In genomic region chr19:14576311-14576710, GRCm38 (mm10) we compare ENCODE assay signal across 22 mouse cellular contexts. TPM values are rescaled to one million over a fixed set of nuclear protein-coding genes. Genes with fewer than 3 reads are reported as not detected.
DNase-seq lines count a peak whose midpoint lies in the region; ATAC-seq and TF ChIP-seq lines count a peak whose summit lies in the region.
"Had no signal": no experiment of that assay in that cellular context is flagged by ENCODE, and none has a peak within 500 bp of the region (broad histone marks: within the 10 kb centered on the region; RNA-seq: fewer than 3 reads in every experiment).

No protein-coding gene starts in this region.

- no peak overlapping the region for H3K4me2 ChIP-seq in liver, postnatal 0 days (ENCODE audit: low read depth, low read length)
- H3K4me2 ChIP-seq in liver, embryonic 12.5 days, result no peak overlapping the region
- H3K4me2 ChIP-seq in liver, embryonic 16.5 days (ENCODE audit: low read depth, low read length), result no peak overlapping the region
- H3K4me2 ChIP-seq: embryonic facial prominence, embryonic 13.5 days; forebrain, embryonic 12.5 days; heart, embryonic 11.5 days; heart, embryonic 15.5 days; hindbrain, embryonic 14.5 days had no signal

- no peak for TF ChIP-seq CTCF in liver, adult 2 months (IDR thresholded peaks at IDR 0.05; ENCODE audit: low read depth, low read length)
- no peak for TF ChIP-seq CTCF in liver, postnatal 0 days (IDR thresholded peaks at IDR 0.05; ENCODE audit: low read depth)
- no peak for TF ChIP-seq CTCF in layer of hippocampus, adult 2 months (conservative IDR thresholded peaks at IDR 0.05)

- TF ChIP-seq POLR2A in liver, adult 2 months (IDR thresholded peaks at IDR 0.05; ENCODE audit: extremely low read depth, insufficient read depth, low read length), result no peak

- H3K27me3 ChIP-seq in liver, adult 2 months (ENCODE audit: control insufficient read depth, insufficient read depth, low read length), result no peaks in the 10 kb centered on the region
- no peaks in the 10 kb centered on the region for H3K27me3 ChIP-seq in liver, postnatal 0 days (ENCODE audit: insufficient read depth, low read length)
- H3K27me3 ChIP-seq in liver, embryonic 12.5 days (replicated peaks), result no peaks in the 10 kb centered on the region
- no peaks in the 10 kb centered on the region for H3K27me3 ChIP-seq in liver, embryonic 16.5 days (ENCODE audit: control insufficient read depth, insufficient read depth, low read depth, low read length)
- H3K27me3 ChIP-seq: embryonic facial prominence, embryonic 13.5 days; forebrain, embryonic 12.5 days; heart, embryonic 15.5 days had no signal

- no peak overlapping the region for H3K9ac ChIP-seq in liver, adult 2 months (ENCODE audit: low read depth, low read length)
- no peak overlapping the region for H3K9ac ChIP-seq in liver, postnatal 0 days (replicated peaks)
- H3K9ac ChIP-seq in liver, embryonic 12.5 days, result no peak overlapping the region
- H3K9ac ChIP-seq in liver, embryonic 16.5 days (ENCODE audit: low read depth, low read length), result no peak overlapping the region
- H3K9ac ChIP-seq: embryonic facial prominence, embryonic 13.5 days; forebrain, embryonic 12.5 days; forebrain, postnatal 0 days; heart, embryonic 15.5 days; hindbrain, embryonic 14.5 days had no signal

- peaks cover 17% of the 10 kb centered on the region for H3K79me2 ChIP-seq in liver, adult 2 months (ENCODE audit: control insufficient read depth, insufficient read depth, low read length)

- peak; percentile 40 for DNase-seq in liver, adult 2 months (ENCODE audit: extremely low read depth, low read depth, low spot score)
- no peak for DNase-seq in liver, postnatal 0 days
- no peak for DNase-seq in testis, postnatal 14 days (ENCODE audit: low spot score)
- DNase-seq in layer of hippocampus, adult 2 months (ENCODE audit: low spot score in 2 of 2), result no peak
- DNase-seq: adrenal gland, adult 2 months; adrenal gland, postnatal 36 days; B cell, adult 2 months; cerebellum, adult 11-12 months; cerebellum, adult 9-10 months; cerebellum, postnatal 36 days; forebrain, postnatal 0 days; gastrocnemius, postnatal 14 days; heart, adult 2 months had no signal

- H3K4me1 ChIP-seq in liver, adult 2 months (ENCODE audit: control insufficient read depth, insufficient read depth, low read length), result no peaks in the 10 kb centered on the region; the same call in 1 of the 2 replicates
- H3K4me1 ChIP-seq in liver, postnatal 0 days (ENCODE audit: insufficient read depth), result peaks cover 7% of the 10 kb centered on the region
- peaks cover 41% of the 10 kb centered on the region for H3K4me1 ChIP-seq in liver, embryonic 12.5 days
- peaks cover 7% of the 10 kb centered on the region for H3K4me1 ChIP-seq in liver, embryonic 16.5 days (ENCODE audit: control insufficient read depth, low read depth, low read length)
- H3K4me1 ChIP-seq: heart, embryonic 15.5 days had no signal

- 0 out of 2 replicates have a peak, but pooled peaks cover 1% of the 10 kb centered on the region for H3K36me3 ChIP-seq in liver, adult 2 months (ENCODE audit: control insufficient read depth, insufficient read depth, low read length)
- no peaks in the 10 kb centered on the region for H3K36me3 ChIP-seq in liver, postnatal 0 days (replicated peaks; ENCODE audit: insufficient read depth, low read length)
- peaks cover 6% of the 10 kb centered on the region; the same call in 1 of the 2 replicates for H3K36me3 ChIP-seq in liver, embryonic 12.5 days
- no peaks in the 10 kb centered on the region for H3K36me3 ChIP-seq in liver, embryonic 16.5 days (ENCODE audit: control insufficient read depth, insufficient read depth)
- H3K36me3 ChIP-seq: heart, embryonic 15.5 days had no signal

- H3K4me3 ChIP-seq in liver, adult 2 months (ENCODE audit: insufficient read depth, low read depth, low read length), result no peak overlapping the region
- no peak overlapping the region for H3K4me3 ChIP-seq in liver, postnatal 0 days (ENCODE audit: low read depth, low read length)
- H3K4me3 ChIP-seq in liver, embryonic 12.5 days, result no peak overlapping the region
- no peak overlapping the region for H3K4me3 ChIP-seq in liver, embryonic 16.5 days (ENCODE audit: low read depth, low read length)
- H3K4me3 ChIP-seq in layer of hippocampus, adult 2 months, result no peak overlapping the region
- H3K4me3 ChIP-seq: embryonic facial prominence, embryonic 13.5 days; forebrain, embryonic 12.5 days; heart, adult 2 months; heart, embryonic 15.5 days; hindbrain, embryonic 10.5 days had no signal

- no peaks in the 10 kb centered on the region for H3K9me3 ChIP-seq in liver, postnatal 0 days (ENCODE audit: low read length)
- no peaks in the 10 kb centered on the region for H3K9me3 ChIP-seq in liver, embryonic 12.5 days (replicated peaks)
- no peaks in the 10 kb centered on the region for H3K9me3 ChIP-seq in liver, embryonic 16.5 days (replicated peaks; ENCODE audit: control insufficient read depth, low read length)
- H3K9me3 ChIP-seq: embryonic facial prominence, embryonic 13.5 days; forebrain, embryonic 12.5 days; heart, embryonic 15.5 days; hindbrain, embryonic 10.5 days had no signal

- ATAC-seq in liver, postnatal 0 days, result no peak
- peak; percentile 64; the same call in 1 of the 2 replicates for ATAC-seq in liver, embryonic 12.5 days
- peak; percentile 55; the same call in 1 of the 2 replicates for ATAC-seq in liver, embryonic 16.5 days (ENCODE audit: low read depth)
- no peak for ATAC-seq in CD4-positive, CD25-positive, alpha-beta regulatory T cell, adult 4 months
- ATAC-seq: forebrain, postnatal 0 days had no signal

- TF ChIP-seq EP300 in liver, postnatal 0 days (IDR thresholded peaks at IDR 0.05; ENCODE audit: low read depth), result no peak

- H3K27ac ChIP-seq in liver, adult 2 months (replicated peaks; ENCODE audit: insufficient read depth, low read depth, low read length), result no peak overlapping the region
- no peak overlapping the region for H3K27ac ChIP-seq in liver, postnatal 0 days (ENCODE audit: low read depth)
- no peak overlapping the region for H3K27ac ChIP-seq in liver, embryonic 12.5 days
- H3K27ac ChIP-seq in liver, embryonic 16.5 days (ENCODE audit: low read length), result no peak overlapping the region
- no peak overlapping the region for H3K27ac ChIP-seq in layer of hippocampus, adult 2 months
- H3K27ac ChIP-seq: embryonic facial prominence, embryonic 13.5 days; forebrain, embryonic 12.5 days; heart, adult 2 months; heart, embryonic 15.5 days; hindbrain, embryonic 10.5 days; hindbrain, embryonic 14.5 days had no signal

RNA-seq across cellular contexts. Expression of gene Tle4, which starts 21.5 kb away (rescaled TPM):
- total RNA-seq in liver, adult 2 months (2014; rRNA removed), result 5.4 and 7.2 TPM in 2 replicates
- polyA plus RNA-seq in liver, adult 2 months (2012; rRNA removed), result 4.0 and 5.5 TPM in 2 replicates
- polyA plus RNA-seq in liver, postnatal 0 days (2015; fragmentation: Nextera tagmentation; extraction: Ambion mirVana), result 3.0 and 3.1 TPM in 2 replicates
- 9.4 and 9.7 TPM in 2 replicates for polyA plus RNA-seq in liver, embryonic 12.5 days (2016; fragmentation: Nextera tagmentation; extraction: Ambion mirVana)
- 2.9 and 3.1 TPM in 2 replicates for polyA plus RNA-seq in liver, embryonic 16.5 days (2015; fragmentation: Nextera tagmentation; extraction: Ambion mirVana)
- 10 to 100 TPM; 40.9 to 41.7 TPM for total RNA-seq in layer of hippocampus, adult 2 months (2021)
- 10 to 100 TPM in 1 of 2 experiments, 1 to 10 TPM in 1; 7.8 to 13.6 TPM for polyA plus RNA-seq in CD4-positive, CD25-positive, alpha-beta regulatory T cell, adult 4 months (2017; shearing (Covaris generic))

Comparison
In these comparisons a context has a peak if more than half of its experiments do, and no peak if none do; other contexts are left out.
1. ATAC-seq: peak in liver, embryonic 12.5 days (single experiment) and liver, embryonic 16.5 days (single experiment); none in liver, postnatal 0 days (single experiment) and CD4-positive, CD25-positive, alpha-beta regulatory T cell, adult 4 months (single experiment).